Mouse (Mus musculus) spleen, adult 2 months (tissue): Measurements from ENCODE around the gene Tax1bp3. TPM values are rescaled to one million over a fixed set of nuclear protein-coding genes. Genes with fewer than 3 reads are reported as not detected.

Source experiments
- DNase-seq, 2 experiments: peaks; one replicate each; pipeline versions ENCODE4 v3.0.0 to v3.0.0-alpha.2; 2012 to 2021; ENCODE audit warnings: low spot score in 2 of 2, low read depth in 1 of 2
- H3K27ac ChIP-seq: fragments of 200-500 bp; 2 replicates; pipeline ENCODE4 v1.5.1; 2012; ENCODE audit warnings: low read length, inconsistent platforms; ENCODE audit not compliant: insufficient read depth
- H3K27me3 ChIP-seq: fragments of 200-500 bp; 2 replicates; pipeline ENCODE4 v1.6.1; 2012; ENCODE audit warnings: mild to moderate bottlenecking, moderate library complexity, low read length, inconsistent platforms; ENCODE audit not compliant: control insufficient read depth, insufficient read depth
- H3K36me3 ChIP-seq: fragments of 200-500 bp; 2 replicates; pipeline ENCODE4 v1.6.1; 2012; ENCODE audit warnings: mild to moderate bottlenecking, low read length, inconsistent platforms; ENCODE audit not compliant: control insufficient read depth, insufficient read depth
- H3K4me1 ChIP-seq: fragments of 200-500 bp; 2 replicates; pipeline ENCODE4 v1.6.1; 2011; ENCODE audit warnings: inconsistent platforms; ENCODE audit not compliant: control insufficient read depth, insufficient read depth, insufficient read length
- H3K4me3 ChIP-seq: fragments of 200-500 bp; 2 replicates; pipeline ENCODE4 v1.5.1; 2011; ENCODE audit warnings: mild to moderate bottlenecking, inconsistent platforms; ENCODE audit not compliant: insufficient read depth, insufficient read length; ENCODE audit errors: extremely low read depth
- CTCF ChIP-seq: fragments of 200-500 bp; IDR thresholded peaks from 2 replicates; pipeline ENCODE4 v1.5.1; 2011; ENCODE audit warnings: mild to moderate bottlenecking, inconsistent platforms; ENCODE audit not compliant: insufficient read depth, insufficient read length, insufficient replicate concordance; ENCODE audit errors: extremely low read depth
- POLR2A ChIP-seq: fragments of 200-500 bp; IDR thresholded peaks from 2 replicates; pipeline ENCODE4 v1.6.1; 2011; ENCODE audit warnings: low read depth, low read length, inconsistent platforms
- WGBS: fragments of 180-500 bp; shearing (Covaris S2); methylation state at CpG from one replicate; pipeline ENCODE4 v1.1.7; 2018; 5-methylcytosine and 5-hydroxymethylcytosine counted together
- polyA plus RNA-seq: library from polyadenylated mRNA; depleted of rRNA; stranded (reverse); fragments of >200 nt; gene quantifications from 2 replicates; pipeline ENCODE4 v1.2.3, GENCODE M21; 2012; rRNA removed

Gene Tax1bp3
- 17.0 and 18.7 TPM in 2 replicates for polyA plus RNA-seq

- TF ChIP-seq CTCF (no peak), POLR2A (peak; percentile 61)
- Histone ChIP-seq H3K36me3 (no peaks in the 10 kb centered on the region), H3K27me3 (no peaks in the 10 kb centered on the region), H3K4me1 (peaks cover 5% of the 10 kb centered on the region), H3K27ac (peak within 1 kb of the TSS; percentile 73), H3K4me3 (peak within 1 kb of the TSS; percentile 75)
- peak; percentile 95 to 96 for DNase-seq
- under 1% methylated on average over 81 of the region's 81 CpGs for WGBS
These were observed at the start of gene Tax1bp3, which contains the start of gene Emc6 for GRCm38 (mm10) chr11:73176608-73177508. Tax1bp3 (plus strand) TSS chr11:73177083. Emc6 (minus strand) TSS chr11:73177037.

- 32% methylated on average over 7 of the region's 7 CpGs for WGBS
- peak in 1 of 2 experiments; percentile 31 for DNase-seq
These were observed 45.9 kb upstream of the Tax1bp3 start for GRCm38 (mm10) chr11:73131020-73131419.

GRCm38 (mm10) chr11:73132999-73133398 lies 43.9 kb upstream of the Tax1bp3 start:
- Histone ChIP-seq H3K36me3 (no peaks in the 10 kb centered on the region), H3K4me1 (peaks cover 12% of the 10 kb centered on the region; the same call in 1 of the 2 replicates), H3K4me3 (no peak overlapping the region; the same call in 1 of the 2 replicates), H3K27me3 (no peaks in the 10 kb centered on the region), H3K27ac (no peak overlapping the region; the same call in 1 of the 2 replicates)
- 55% methylated on average over 6 of the region's 6 CpGs for WGBS
- no peak for DNase-seq
- no peak for TF ChIP-seq POLR2A
- TF ChIP-seq CTCF, result no peak

More at GRCm38 (mm10) chr11:73131020-73131419, 45.9 kb upstream of the Tax1bp3 start:
- Histone ChIP-seq H3K4me1 (peaks cover 2% of the 10 kb centered on the region; the same call in 1 of the 2 replicates), H3K4me3 (no peak overlapping the region), H3K36me3 (no peaks in the 10 kb centered on the region), H3K27ac (no peak overlapping the region), H3K27me3 (no peaks in the 10 kb centered on the region)
- no peak for TF ChIP-seq POLR2A
- peak; percentile 56; the same call in 1 of the 2 replicates for TF ChIP-seq CTCF

- no peak overlapping the region for H3K27ac ChIP-seq
- no peak overlapping the region for H3K4me3 ChIP-seq
- H3K27me3 ChIP-seq, result no peaks in the 10 kb centered on the region
- TF ChIP-seq CTCF (no peak), POLR2A (no peak)
- no peak for DNase-seq
- peaks cover 12% of the 10 kb centered on the region; the same call in 1 of the 2 replicates for H3K4me1 ChIP-seq
- WGBS, result 82% methylated on average over 5 of the region's 5 CpGs
- no peaks in the 10 kb centered on the region for H3K36me3 ChIP-seq
These were observed 42.7 kb upstream of the Tax1bp3 start for GRCm38 (mm10) chr11:73134222-73134621.

GRCm38 (mm10) chr11:73136587-73136986 lies 40.3 kb upstream of the Tax1bp3 start:
- H3K4me1 ChIP-seq, result peaks cover 12% of the 10 kb centered on the region; the same call in 1 of the 2 replicates
- WGBS, result 35% methylated on average over 6 of the region's 6 CpGs
- no peaks in the 10 kb centered on the region for H3K27me3 ChIP-seq
- no peak for DNase-seq
- no peaks in the 10 kb centered on the region for H3K36me3 ChIP-seq
- no peak overlapping the region for H3K27ac ChIP-seq
- H3K4me3 ChIP-seq, result peak overlapping the region; percentile 84
- no peak for TF ChIP-seq CTCF
- no peak for TF ChIP-seq POLR2A

- no peaks in the 10 kb centered on the region for H3K36me3 ChIP-seq
- TF ChIP-seq POLR2A, result no peak
- TF ChIP-seq CTCF, result no peak
- H3K27ac ChIP-seq, result no peak overlapping the region
- 2% methylated on average over 11 of the region's 11 CpGs for WGBS
- no peak for DNase-seq
- no peaks in the 10 kb centered on the region for H3K27me3 ChIP-seq
- H3K4me3 ChIP-seq, result peak overlapping the region; percentile 84
- peaks cover 12% of the 10 kb centered on the region; the same call in 1 of the 2 replicates for H3K4me1 ChIP-seq
These were observed 39.8 kb upstream of the Tax1bp3 start for GRCm38 (mm10) chr11:73137116-73137515.
